Mouse (Mus musculus): ENCODE results near the gene Entpd2.

DNA sequence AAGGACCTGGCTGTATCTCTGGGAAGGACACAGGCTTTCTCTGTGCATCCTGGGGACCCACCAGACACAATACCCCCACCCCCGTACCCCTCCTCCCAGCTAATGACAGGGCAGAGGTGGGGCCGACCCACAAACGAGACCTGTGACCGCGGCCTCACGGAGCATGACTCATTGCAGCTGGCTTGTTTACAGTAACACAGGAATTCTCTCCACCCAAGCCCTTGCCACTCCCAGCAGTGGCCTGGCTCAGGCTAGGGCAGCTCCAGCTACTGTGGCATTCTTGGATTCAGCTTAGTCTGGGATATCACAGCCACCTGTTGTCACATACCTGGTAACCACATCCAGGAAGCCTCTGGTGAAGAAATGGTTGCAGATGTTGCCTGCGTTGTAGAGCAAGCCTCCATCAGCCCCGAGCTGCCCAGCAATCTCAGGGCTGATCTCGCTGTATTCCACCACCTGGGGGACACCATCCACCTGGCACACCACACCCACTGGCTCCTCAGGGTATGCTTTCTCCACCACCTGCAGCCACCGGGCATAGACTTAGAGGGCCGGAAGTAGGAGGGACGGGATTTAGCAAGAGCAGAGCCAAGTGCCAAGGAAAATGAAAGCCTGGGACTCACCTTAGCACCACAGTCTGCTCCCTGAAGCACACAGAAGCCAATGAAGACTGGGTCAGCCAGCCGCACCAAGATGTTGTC lies 32.0 kb upstream of the Entpd2 start:
- TF ChIP-seq POLR2AphosphoS5 (IDR thresholded peaks at IDR 0.05; ENCODE audit: borderline replicate concordance, low read depth, low read length) (no peak), ZKSCAN1 (IDR thresholded peaks at IDR 0.05; ENCODE audit: low read depth, low read length) (no peak), POLR2A (IDR thresholded peaks at IDR 0.05; ENCODE audit: control insufficient read depth in 1 of 2, insufficient read depth in 1 of 2, low read depth in 1 of 2, low read length in 2 of 2, poor library complexity in 1 of 2) (no peak), ELF1 (IDR thresholded peaks at IDR 0.05; ENCODE audit: low read depth, low read length) (no peak), HCFC1 (IDR thresholded peaks at IDR 0.05; ENCODE audit: low read depth, low read length) (no peak), GATA1 (IDR thresholded peaks at IDR 0.05; ENCODE audit: low read depth, low read length) (no peak), ETS1 (IDR thresholded peaks at IDR 0.05; ENCODE audit: low read depth, low read length) (no peak), TAL1 (IDR thresholded peaks at IDR 0.05; ENCODE audit: low read length) (no peak), SMC3 (IDR thresholded peaks at IDR 0.05; ENCODE audit: low read depth, low read length) (no peak), CTCF (IDR thresholded peaks at IDR 0.05 in 2 of 3, conservative IDR thresholded peaks at IDR 0.05 in 1 of 3; ENCODE audit: control insufficient read depth in 1 of 3, insufficient read depth in 1 of 3, low read depth in 2 of 3, low read length in 3 of 3, poor library complexity in 1 of 3, severe bottlenecking in 1 of 3) (no peak), BHLHE40 (IDR thresholded peaks at IDR 0.05; ENCODE audit: borderline replicate concordance, low read depth, low read length) (no peak), USF1 (IDR thresholded peaks at IDR 0.05; ENCODE audit: low read depth, low read length) (no peak), USF2 (IDR thresholded peaks at IDR 0.05; ENCODE audit: borderline replicate concordance in 1 of 2, insufficient read depth in 1 of 2, low read depth in 1 of 2, low read length in 2 of 2) (no peak)
